Mouse (Mus musculus) heart, adult 2 months (tissue): ENCODE results near the gene Pbx1. TPM values are rescaled to one million over a fixed set of nuclear protein-coding genes. Genes with fewer than 3 reads are reported as not detected.
A peak's percentile ranks its signal among the peaks of the same experiment; 100 is the strongest.

Experiments used
- DNase-seq, 2 experiments: peaks; one replicate each; pipeline ENCODE4 v3.0.0; 2021
- H3K27ac ChIP-seq: fragments of 200-600 bp; 2 replicates; pipeline ENCODE4 v1.8.1; 2022
- H3K27me3 ChIP-seq: fragments of 200-500 bp; 2 replicates; pipeline ENCODE4 v1.6.1; 2012; ENCODE audit warnings: mild to moderate bottlenecking, low read length, inconsistent platforms, mixed read lengths; ENCODE audit not compliant: control insufficient read depth, insufficient read depth
- H3K36me3 ChIP-seq: fragments of 200-500 bp; 2 replicates; pipeline ENCODE4 v1.6.1; 2012; ENCODE audit warnings: low read length, inconsistent platforms; ENCODE audit not compliant: control insufficient read depth, insufficient read depth
- H3K4me1 ChIP-seq: fragments of 200-500 bp; 2 replicates; pipeline ENCODE4 v1.6.1; 2011; ENCODE audit warnings: low read length; ENCODE audit not compliant: control insufficient read depth, insufficient read depth
- H3K4me3 ChIP-seq: fragments of 200-600 bp; 2 replicates; pipeline ENCODE4 v1.8.1; 2022
- H3K79me2 ChIP-seq: fragments of 200-500 bp; replicated peaks from 2 replicates; pipeline ENCODE4 v1.6.1; 2012; ENCODE audit warnings: mild to moderate bottlenecking, inconsistent platforms, low read length, moderate library complexity, mixed read lengths; ENCODE audit not compliant: control insufficient read depth, insufficient read depth
- H3K9ac ChIP-seq: fragments of 200-500 bp; 2 replicates; pipeline ENCODE4 v1.6.1; 2012; ENCODE audit warnings: low read depth, mild to moderate bottlenecking, control low read depth, inconsistent platforms, low read length, mixed read lengths
- CTCF ChIP-seq: fragments of 200-600 bp; IDR thresholded peaks from 2 replicates; pipeline ENCODE4 v1.8.1; 2022; ENCODE audit warnings: antibody characterized with exemption, mild to moderate bottlenecking, moderate library complexity
- EP300 ChIP-seq: fragments of 200-500 bp; IDR thresholded peaks from 2 replicates; pipeline ENCODE4 v1.6.1; 2011; ENCODE audit warnings: low read depth, low read length, control low read depth; ENCODE audit not compliant: insufficient read depth
- POLR2A ChIP-seq: fragments of 200-500 bp; IDR thresholded peaks from 2 replicates; pipeline ENCODE4 v1.6.1; 2011; ENCODE audit warnings: mild to moderate bottlenecking, low read depth, low read length, control low read depth; ENCODE audit not compliant: insufficient read depth
- WGBS: fragments of 180-500 bp; shearing (Covaris S2); methylation state at CpG from one replicate; pipeline ENCODE4 v1.1.7; 2018; 5-methylcytosine and 5-hydroxymethylcytosine counted together
- intact Hi-C: fragments of 180-260 bp; cut with DNase I; formaldehyde crosslinking; loops from one replicate; pipeline ENCODE4 v1.15.1; 2025
- polyA plus RNA-seq: library from polyadenylated mRNA; depleted of rRNA; stranded (reverse); fragments of >200 nt; gene quantifications from 2 replicates; pipeline ENCODE4 v1.2.3, GENCODE M21; 2012
- total RNA-seq, 2 experiments: library from RNA; stranded (reverse); gene quantifications; 2 replicates each; pipeline ENCODE4 v1.2.3; 2021

The Pbx1 gene
- total and polyA plus RNA-seq, 3 experiments: 33.1 to 54.7 (median 52.8) TPM

- no peak for DNase-seq
- Histone ChIP-seq H3K9ac (no peak overlapping the region), H3K4me1 (peaks cover 2% of the 10 kb centered on the region), H3K27ac (no peak overlapping the region), H3K36me3 (peaks cover 5% of the 10 kb centered on the region; the same call in 1 of the 2 replicates), H3K4me3 (no peak overlapping the region), H3K27me3 (no peaks in the 10 kb centered on the region), H3K79me2 (no peaks in the 10 kb centered on the region)
- TF ChIP-seq CTCF (peak; percentile 83), POLR2A (no peak)
- 100% methylated on average over 1 of the region's 1 CpGs for WGBS
- intact Hi-C loops: loop anchor here (2.0 to 10.0 kb wide), 2 partner anchors 108 to 228 kb away; no protein-coding TSS in a partner anchor
These were observed 109.2 kb downstream of the Pbx1 start for GRCm38 (mm10) chr1:168322892-168323291.

- Histone ChIP-seq H3K4me1 (peaks cover 2% of the 10 kb centered on the region), H3K27me3 (no peaks in the 10 kb centered on the region), H3K4me3 (no peak overlapping the region), H3K79me2 (peaks cover 1% of the 10 kb centered on the region; the same call in 1 of the 2 replicates), H3K27ac (no peak overlapping the region; the same call in 1 of the 2 replicates), H3K9ac (no peak overlapping the region), H3K36me3 (peaks cover 5% of the 10 kb centered on the region; the same call in 1 of the 2 replicates)
- DNase-seq: no peak
- TF ChIP-seq CTCF (no peak), POLR2A (no peak), EP300 (no peak)
- intact Hi-C loops: loop anchor here (10.0 kb wide), 1 partner anchor 225 kb away; no protein-coding TSS in a partner anchor
- 73% methylated on average over 5 of the region's 5 CpGs for WGBS
These were observed 112.4 kb downstream of the Pbx1 start for GRCm38 (mm10) chr1:168319695-168320094.

- Histone ChIP-seq H3K27ac (no peak overlapping the region; the same call in 1 of the 2 replicates), H3K9ac (no peak overlapping the region)
These were observed 113.1 kb downstream of the Pbx1 start for GRCm38 (mm10) chr1:168318899-168319469.

GRCm38 (mm10) chr1:168313772-168314171, 118.3 kb downstream of the Pbx1 start:
- peaks cover 3% of the 10 kb centered on the region for H3K4me1 ChIP-seq
- peaks cover 2% of the 10 kb centered on the region; the same call in 1 of the 2 replicates for H3K36me3 ChIP-seq
- TF ChIP-seq CTCF (no peak), POLR2A (no peak), EP300 (no peak)
- intact Hi-C loops: no loop called here
- H3K9ac ChIP-seq: no peak overlapping the region
- H3K27me3 ChIP-seq: no peaks in the 10 kb centered on the region
- peaks cover 4% of the 10 kb centered on the region for H3K79me2 ChIP-seq
- H3K27ac ChIP-seq: no peak overlapping the region
- H3K4me3 ChIP-seq: no peak overlapping the region
- no peak for DNase-seq

More at GRCm38 (mm10) chr1:168318899-168319469, 113.1 kb downstream of the Pbx1 start:
- intact Hi-C loops: no loop called here
- Histone ChIP-seq H3K36me3 (peaks cover 5% of the 10 kb centered on the region; the same call in 1 of the 2 replicates), H3K4me3 (no peak overlapping the region), H3K79me2 (peaks cover 1% of the 10 kb centered on the region; the same call in 1 of the 2 replicates), H3K4me1 (peaks cover 2% of the 10 kb centered on the region), H3K27me3 (no peaks in the 10 kb centered on the region)
- WGBS: 62% methylated on average over 13 of the region's 13 CpGs
- TF ChIP-seq POLR2A (no peak), CTCF (no peak), EP300 (no peak)
- no peak for DNase-seq

- peaks cover 4% of the 10 kb centered on the region for H3K79me2 ChIP-seq
- peaks cover 3% of the 10 kb centered on the region for H3K4me1 ChIP-seq
- TF ChIP-seq EP300: no peak
- TF ChIP-seq CTCF: no peak
- TF ChIP-seq POLR2A: no peak
- H3K36me3 ChIP-seq: peaks cover 2% of the 10 kb centered on the region; the same call in 1 of the 2 replicates
- DNase-seq: no peak
- no peak overlapping the region for H3K27ac ChIP-seq
- intact Hi-C loops: no loop called here
- H3K9ac ChIP-seq: no peak overlapping the region
- WGBS: 79% methylated on average over 7 of the region's 7 CpGs
- H3K4me3 ChIP-seq: no peak overlapping the region
- no peaks in the 10 kb centered on the region for H3K27me3 ChIP-seq
These were observed 119.2 kb downstream of the Pbx1 start for GRCm38 (mm10) chr1:168312710-168313447.

- H3K27ac ChIP-seq: no peak overlapping the region
These were observed 123.0 kb downstream of the Pbx1 start for GRCm38 (mm10) chr1:168309101-168309521.

More at GRCm38 (mm10) chr1:168309101-168309521, 123.0 kb downstream of the Pbx1 start:
- intact Hi-C loops: no loop called here
- no peak overlapping the region for H3K9ac ChIP-seq
- TF ChIP-seq POLR2A (no peak), EP300 (no peak), CTCF (no peak)
- H3K36me3 ChIP-seq: peaks cover 2% of the 10 kb centered on the region; the same call in 1 of the 2 replicates
- peaks cover 2% of the 10 kb centered on the region for H3K79me2 ChIP-seq
- no peak for DNase-seq
- WGBS: 83% methylated on average over 8 of the region's 8 CpGs
- H3K4me1 ChIP-seq: peaks cover 3% of the 10 kb centered on the region
- H3K27me3 ChIP-seq: no peaks in the 10 kb centered on the region
- H3K4me3 ChIP-seq: no peak overlapping the region
